Mouse (Mus musculus) embryonic fibroblast, embryonic 13.5 days (primary cell): Measurements from ENCODE around the gene Zbtb49. TPM values are rescaled to one million over a fixed set of nuclear protein-coding genes. Genes with fewer than 3 reads are reported as not detected.
A peak's percentile ranks its signal among the peaks of the same experiment; 100 is the strongest.

Experiments used
- H3K27ac ChIP-seq: 2 replicates; pipeline ENCODE4 v1.5.1; 2012; ENCODE audit warnings: low read length, control low read depth, inconsistent platforms; ENCODE audit not compliant: insufficient read depth
- H3K4me1 ChIP-seq: 2 replicates; pipeline ENCODE4 v1.6.1; 2011; ENCODE audit warnings: low read length; ENCODE audit not compliant: control insufficient read depth, insufficient read depth
- H3K4me3 ChIP-seq: 2 replicates; pipeline ENCODE4 v1.5.1; 2011; ENCODE audit warnings: mild to moderate bottlenecking, control low read depth, low read length; ENCODE audit not compliant: insufficient read depth
- CTCF ChIP-seq: IDR thresholded peaks from 2 replicates; pipeline ENCODE4 v1.5.1; 2011; ENCODE audit warnings: mild to moderate bottlenecking, control low read depth, low read length, moderate library complexity, borderline replicate concordance; ENCODE audit not compliant: insufficient read depth
- POLR2A ChIP-seq: IDR thresholded peaks from 2 replicates; pipeline ENCODE4 v1.6.1; 2011; ENCODE audit warnings: low read depth, mild to moderate bottlenecking, control low read depth, low read length, moderate library complexity
- polyA plus RNA-seq: library from polyadenylated mRNA; stranded (reverse); fragments of >200 nt; gene quantifications from 2 replicates; pipeline ENCODE4 v1.2.4, GENCODE M21; 2011; ENCODE audit warnings: low read depth; ENCODE audit not compliant: missing spikeins, insufficient read length

Gene Zbtb49
- polyA plus RNA-seq, result 4.7 and 7.1 TPM in 2 replicates

DNA sequence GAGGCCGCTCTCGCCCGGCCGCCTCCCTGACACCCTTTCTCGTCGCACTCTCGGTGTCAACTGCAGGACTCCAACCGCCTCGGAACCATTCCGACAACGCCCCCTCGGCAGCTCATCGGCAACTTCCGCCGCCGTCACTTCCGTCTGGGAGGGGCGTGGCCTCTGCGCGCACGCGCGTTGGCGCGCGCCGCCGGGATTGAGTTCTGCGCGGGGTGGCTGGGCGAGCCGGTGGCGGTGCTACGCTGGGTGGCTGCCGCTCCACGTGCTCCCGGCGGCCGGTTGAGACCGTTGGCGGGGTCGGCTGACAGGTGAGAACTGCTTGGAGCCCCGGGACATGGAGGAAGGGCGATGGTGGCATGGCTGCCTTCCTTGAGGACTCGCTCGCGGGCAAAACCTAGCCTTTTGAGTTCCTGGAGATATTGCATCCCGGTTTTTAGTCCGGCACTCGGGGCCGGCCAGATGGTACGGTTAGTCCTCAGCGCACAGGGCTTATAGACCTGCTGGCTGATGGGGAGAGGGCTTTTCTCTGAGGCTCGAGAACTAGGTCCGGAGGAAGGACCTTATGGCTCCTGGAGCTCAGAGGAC lies at the start of gene Zbtb49, which contains the start of gene Lyar:
Gene Zbtb49, minus strand, starts transcription at position 130 of the 585 bp plus-strand sequence.
Gene Lyar, plus strand, starts transcription at position 143 of the 585 bp plus-strand sequence.
- no peak for TF ChIP-seq CTCF
- peak; percentile 88 for TF ChIP-seq POLR2A
- no peak within 1 kb of the TSS for H3K27ac ChIP-seq
- peak within 1 kb of the TSS; percentile 82 for H3K4me3 ChIP-seq
- 0 out of 2 replicates have a peak, but pooled peaks cover 3% of the 10 kb centered on the region for H3K4me1 ChIP-seq

DNA sequence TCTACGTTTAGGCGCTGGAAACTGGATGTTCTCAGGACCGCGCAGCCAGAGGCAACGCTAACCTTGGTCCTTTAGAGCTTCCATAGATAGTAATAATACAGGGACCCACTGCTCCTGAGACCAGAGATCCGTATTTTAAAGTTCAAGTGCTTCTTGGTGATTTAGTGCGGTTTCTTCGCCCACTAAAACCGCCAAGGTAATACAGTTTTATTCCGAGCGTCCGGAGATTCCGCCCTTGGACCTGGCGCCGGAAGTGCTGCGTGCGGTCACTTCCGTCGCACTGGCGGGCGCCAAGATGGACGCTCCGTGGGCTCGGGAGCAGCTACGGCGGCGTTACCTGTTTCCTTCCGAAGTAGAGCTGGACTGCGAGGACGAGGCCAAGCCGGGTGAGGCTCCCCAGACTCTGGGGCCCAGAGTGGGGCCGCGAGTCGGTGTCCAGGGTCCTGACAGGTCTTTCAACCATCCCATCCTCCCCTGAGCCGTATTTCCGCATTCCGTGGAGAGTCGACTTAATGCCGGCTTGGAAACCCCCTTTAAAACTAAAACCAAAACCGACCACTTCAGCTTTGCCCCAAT lies 39.9 kb upstream of the Zbtb49 start, which contains the start of gene Tmem128:
Gene Tmem128, plus strand, starts transcription at position 79 of the 576 bp plus-strand sequence.
- H3K4me1 ChIP-seq, result peaks cover 3% of the 10 kb centered on the region; the same call in 1 of the 2 replicates
- H3K27ac ChIP-seq, result peak within 1 kb of the TSS; percentile 93
- H3K4me3 ChIP-seq, result peak within 1 kb of the TSS; percentile 97
- TF ChIP-seq CTCF, result no peak
- peak; percentile 88 for TF ChIP-seq POLR2A

DNA sequence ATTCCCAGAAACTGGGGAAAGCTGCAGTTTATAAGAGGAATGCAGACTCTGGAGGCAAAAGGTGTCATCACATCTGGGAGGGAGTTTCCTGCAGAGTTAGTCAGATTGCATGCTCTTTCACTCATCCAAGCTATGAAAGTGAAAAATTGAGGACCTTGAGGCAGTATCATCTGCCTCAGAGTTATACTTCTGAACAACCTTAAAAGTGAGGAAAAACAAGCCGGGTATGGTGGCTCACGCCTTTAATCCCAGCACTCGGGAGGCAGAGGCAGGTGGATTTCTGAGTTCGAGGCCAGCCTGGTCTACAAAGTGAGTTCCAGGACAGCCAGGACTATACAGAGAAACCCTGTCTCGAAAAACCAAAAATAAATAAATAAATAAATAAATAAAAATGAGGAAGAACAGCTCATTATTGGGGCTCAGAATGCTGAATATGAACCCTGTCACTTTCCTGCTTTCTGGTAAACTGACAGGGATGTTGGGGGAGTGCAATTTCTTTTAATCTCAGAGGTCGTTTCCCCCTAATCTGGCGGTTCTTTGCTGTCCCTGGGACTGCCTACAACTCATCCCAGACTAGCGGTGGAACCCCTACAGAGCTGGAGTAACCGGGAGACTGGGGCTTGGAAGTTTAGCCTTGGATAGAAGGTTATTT lies 39.3 kb upstream of the Zbtb49 start:
- peaks cover 3% of the 10 kb centered on the region; the same call in 1 of the 2 replicates for H3K4me1 ChIP-seq
- peak overlapping the region; percentile 93 for H3K27ac ChIP-seq
- no peak for TF ChIP-seq CTCF
- TF ChIP-seq POLR2A, result no peak
- H3K4me3 ChIP-seq, result peak overlapping the region; percentile 97

DNA sequence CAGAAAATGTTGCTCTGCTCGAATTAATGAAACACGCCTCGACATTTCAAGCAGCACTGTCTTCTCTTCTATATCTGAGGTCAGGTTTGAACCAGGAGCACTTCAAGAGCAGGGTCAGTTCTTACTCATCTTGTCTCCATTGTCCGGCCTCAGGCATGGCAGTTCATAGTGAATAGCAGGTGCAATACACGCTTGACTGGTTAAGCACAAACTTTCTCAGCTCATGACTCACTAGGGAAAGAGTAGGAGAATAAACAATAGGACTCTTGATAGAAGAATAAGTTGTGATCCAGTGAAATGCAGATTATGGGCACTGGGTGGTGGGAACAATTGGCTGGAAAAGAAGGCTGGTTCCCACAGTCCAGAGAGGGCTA lies 38.5 kb upstream of the Zbtb49 start:
- H3K4me1 ChIP-seq, result peaks cover 3% of the 10 kb centered on the region; the same call in 1 of the 2 replicates
- H3K4me3 ChIP-seq, result no peak overlapping the region
- H3K27ac ChIP-seq, result no peak overlapping the region
- no peak for TF ChIP-seq CTCF
- TF ChIP-seq POLR2A, result no peak

DNA sequence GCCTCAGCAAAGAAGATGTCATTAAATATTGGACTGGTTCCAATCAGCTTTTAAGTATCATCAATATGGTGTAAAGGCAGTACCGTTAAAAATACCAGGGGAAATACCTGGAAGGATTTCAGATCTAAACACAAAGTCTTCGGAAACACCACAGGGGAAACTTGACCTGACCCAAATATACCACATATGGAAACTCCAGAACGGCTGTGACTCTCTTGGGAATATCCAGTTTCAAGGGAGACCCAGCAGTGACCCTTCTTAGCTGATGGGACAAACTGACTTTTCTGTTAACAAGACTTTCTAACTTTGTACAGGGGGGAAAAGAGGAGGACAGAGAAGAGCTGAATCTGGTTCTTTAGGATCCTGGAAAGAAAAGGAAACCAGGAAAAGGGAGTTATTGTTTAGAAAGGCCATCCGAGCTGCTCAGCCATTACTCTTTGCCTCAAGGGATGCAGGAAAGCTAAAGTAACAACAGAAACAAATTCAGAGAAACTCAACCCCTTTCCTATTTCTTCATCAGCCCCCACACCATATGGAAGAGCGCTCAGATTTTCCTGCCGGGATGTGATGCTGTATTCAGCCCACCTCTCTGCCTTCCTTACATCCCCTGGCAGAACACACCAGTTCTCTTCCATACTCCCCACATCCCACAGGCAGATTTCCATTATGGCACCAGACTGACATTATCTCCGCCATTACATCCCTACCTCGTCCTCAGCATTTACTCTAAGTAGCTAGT lies 37.9 kb upstream of the Zbtb49 start:
- Histone ChIP-seq H3K27ac (no peak overlapping the region), H3K4me1 (peaks cover 3% of the 10 kb centered on the region; the same call in 1 of the 2 replicates)
- no peak for TF ChIP-seq CTCF
- TF ChIP-seq POLR2A, result no peak

DNA sequence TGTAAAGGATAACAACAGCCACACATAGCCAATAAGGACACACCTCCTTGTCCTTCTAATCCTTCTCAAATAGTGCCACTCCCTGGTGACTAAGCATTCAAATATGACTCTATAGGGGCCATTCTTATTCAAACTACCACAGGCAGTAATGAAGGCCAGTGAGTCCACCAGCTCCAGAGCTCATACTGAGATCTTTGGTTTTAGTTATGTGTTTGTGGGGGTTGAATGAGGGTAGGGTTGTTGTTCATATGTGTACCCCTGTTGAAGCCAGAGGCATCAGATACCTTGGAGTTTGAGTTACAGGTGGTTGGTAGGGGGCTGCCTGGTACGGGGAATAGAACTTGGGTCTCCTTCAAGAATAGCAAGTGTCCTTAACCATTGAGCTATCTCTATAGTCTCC lies 36.3 kb upstream of the Zbtb49 start:
- no peak overlapping the region for H3K4me3 ChIP-seq
- no peak overlapping the region for H3K27ac ChIP-seq
- TF ChIP-seq CTCF, result no peak
- TF ChIP-seq POLR2A, result no peak

More for the DNA sequence above, 37.9 kb upstream of the Zbtb49 start:
- no peak overlapping the region for H3K4me3 ChIP-seq

DNA sequence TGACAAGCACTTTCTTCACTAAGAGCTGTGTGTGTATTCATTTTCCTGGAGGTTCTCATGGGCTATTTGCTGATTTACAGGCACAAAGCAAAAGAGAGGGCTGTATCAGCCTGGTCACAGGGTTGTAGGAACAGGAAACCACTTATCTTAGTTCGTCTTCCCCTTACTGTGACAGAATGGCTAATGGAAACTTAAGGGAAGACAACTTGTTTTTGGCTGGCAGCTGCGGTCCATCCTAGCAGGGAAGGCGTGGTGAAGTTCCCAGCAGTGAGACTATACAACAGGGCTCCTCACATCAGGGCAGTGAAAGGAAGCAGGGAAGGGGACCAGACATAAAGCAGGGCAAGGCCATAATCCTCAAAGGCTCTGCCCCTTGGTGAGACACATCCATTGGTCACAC lies 35.4 kb upstream of the Zbtb49 start:
- Histone ChIP-seq H3K27ac (no peak overlapping the region), H3K4me3 (no peak overlapping the region), H3K4me1 (no peaks in the 10 kb centered on the region)
- TF ChIP-seq CTCF (no peak), POLR2A (no peak)

More for the DNA sequence above, 36.3 kb upstream of the Zbtb49 start:
- H3K4me1 ChIP-seq, result peaks cover 3% of the 10 kb centered on the region; the same call in 1 of the 2 replicates

DNA sequence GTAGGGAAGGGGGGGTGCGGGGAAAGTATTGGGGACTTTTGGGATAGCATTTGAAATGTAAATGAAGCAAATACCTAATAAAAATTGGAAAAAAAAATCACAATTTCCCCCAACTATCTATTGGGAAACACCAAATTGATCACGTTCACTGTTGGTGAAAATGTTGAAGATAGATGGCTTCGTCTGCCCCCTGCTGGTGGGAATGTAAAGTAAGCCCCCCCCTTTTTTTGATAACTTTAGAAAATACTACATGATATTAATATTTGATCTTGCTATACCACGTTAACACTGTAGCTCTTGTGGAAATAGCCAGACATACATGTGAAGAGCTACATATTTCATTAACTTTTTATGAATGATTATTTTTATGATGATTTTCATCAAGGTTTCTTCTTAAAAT lies 34.9 kb upstream of the Zbtb49 start:
- no peaks in the 10 kb centered on the region for H3K4me1 ChIP-seq
- no peak overlapping the region for H3K27ac ChIP-seq
- H3K4me3 ChIP-seq, result no peak overlapping the region
- no peak for TF ChIP-seq CTCF
- no peak for TF ChIP-seq POLR2A

DNA sequence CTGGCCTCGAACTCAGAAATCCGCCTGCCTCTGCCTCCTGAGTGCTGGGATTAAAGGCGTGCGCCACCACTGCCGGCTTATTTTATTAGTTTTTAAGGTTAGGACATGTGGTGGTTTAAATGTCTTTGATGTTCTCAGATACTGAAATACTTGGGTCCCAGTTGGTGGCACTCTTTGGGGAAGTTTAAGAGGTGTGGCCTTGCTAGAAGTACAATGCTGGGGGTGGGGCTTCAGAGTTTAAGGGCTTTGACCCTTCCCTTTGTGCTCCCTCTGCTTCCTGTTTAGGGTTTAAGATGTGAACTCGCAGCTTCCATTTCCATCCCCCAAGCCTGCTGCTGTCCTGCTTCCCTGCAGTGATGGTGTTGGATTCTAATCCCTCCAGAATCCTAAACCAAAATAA lies 21.7 kb upstream of the Zbtb49 start:
- no peak for TF ChIP-seq POLR2A
- TF ChIP-seq CTCF, result no peak
- Histone ChIP-seq H3K4me3 (no peak overlapping the region), H3K4me1 (no peaks in the 10 kb centered on the region), H3K27ac (no peak overlapping the region)
